9 mouse cellular contexts compared by ENCODE assay signal in genomic region chr11:77872236-77872635, GRCm38 (mm10). TPM values are rescaled to one million over a fixed set of nuclear protein-coding genes. Genes with fewer than 3 reads are reported as not detected.
DNase-seq lines count a peak whose midpoint lies in the region; ATAC-seq and TF ChIP-seq lines count a peak whose summit lies in the region.
"Had no signal": no experiment of that assay in that cellular context is flagged by ENCODE, and none has a peak within 500 bp of the region (broad histone marks: within the 10 kb centered on the region; RNA-seq: fewer than 3 reads in every experiment).

No protein-coding gene starts in this region.

- no peak for TF ChIP-seq CTCF in kidney, adult 2 months (conservative IDR thresholded peaks at IDR 0.05; ENCODE audit: insufficient read depth, insufficient read length, low read depth, low read length)

- no peak for TF ChIP-seq POLR2A in kidney, adult 2 months (IDR thresholded peaks at IDR 0.05; ENCODE audit: low read depth, low read length)

- H3K36me3 ChIP-seq in heart, embryonic 12.5 days = 0 out of 2 replicates have a peak, but pooled peaks cover under 1% of the 10 kb centered on the region
- H3K36me3 ChIP-seq in hindbrain, embryonic 13.5 days = no peaks in the 10 kb centered on the region
- H3K36me3 ChIP-seq in midbrain, embryonic 12.5 days = no peaks in the 10 kb centered on the region
- H3K36me3 ChIP-seq in kidney, adult 2 months (ENCODE audit: control insufficient read depth, insufficient read depth, low read length) = no peaks in the 10 kb centered on the region

- no peak for DNase-seq in heart, postnatal 25 days (ENCODE audit: low spot score)
- DNase-seq in cerebellum, adult 8-10 months = peak; percentile 80
- no peak for DNase-seq in spleen, adult 18-20 months
- DNase-seq in kidney, postnatal 36 days = no peak
- DNase-seq in kidney, adult 2 months = no peak

- peak overlapping the region; percentile 56; the same call in 1 of the 2 replicates for H3K9ac ChIP-seq in heart, embryonic 12.5 days
- H3K9ac ChIP-seq in hindbrain, embryonic 13.5 days = peak overlapping the region; percentile 35; the same call in 1 of the 2 replicates
- no peak overlapping the region for H3K9ac ChIP-seq in midbrain, embryonic 12.5 days (replicated peaks)

- H3K4me2 ChIP-seq in heart, embryonic 12.5 days = peak overlapping the region; percentile 61
- H3K4me2 ChIP-seq in hindbrain, embryonic 13.5 days = peak overlapping the region; percentile 40
- H3K4me2 ChIP-seq in midbrain, embryonic 12.5 days (replicated peaks) = peak overlapping the region; percentile 24

- ATAC-seq in heart, embryonic 12.5 days (ENCODE audit: insufficient number of reproducible peaks, low FRiP score) = no peak
- ATAC-seq in hindbrain, embryonic 13.5 days (ENCODE audit: low FRiP score) = peak; percentile 22; the same call in 1 of the 2 replicates
- no peak for ATAC-seq in midbrain, embryonic 12.5 days (ENCODE audit: low FRiP score, low read depth)

- intact Hi-C loops in heart, postnatal 25 days (cut with DNase I) = no loop called here

- H3K4me1 ChIP-seq in heart, embryonic 12.5 days (replicated peaks) = peaks cover 60% of the 10 kb centered on the region
- peaks cover 78% of the 10 kb centered on the region for H3K4me1 ChIP-seq in hindbrain, embryonic 13.5 days (replicated peaks)
- H3K4me1 ChIP-seq in midbrain, embryonic 12.5 days = peaks cover 68% of the 10 kb centered on the region
- peaks cover 8% of the 10 kb centered on the region; the same call in 1 of the 2 replicates for H3K4me1 ChIP-seq in kidney, adult 2 months (ENCODE audit: control insufficient read depth, insufficient read depth, low read length)

- no peaks in the 10 kb centered on the region for H3K27me3 ChIP-seq in heart, embryonic 12.5 days (replicated peaks)
- H3K27me3 ChIP-seq in hindbrain, embryonic 13.5 days = 0 out of 2 replicates have a peak, but pooled peaks cover 17% of the 10 kb centered on the region
- H3K27me3 ChIP-seq in midbrain, embryonic 12.5 days = peaks cover 46% of the 10 kb centered on the region
- H3K27me3 ChIP-seq in kidney, adult 2 months (replicated peaks; ENCODE audit: control insufficient read depth, insufficient read depth, low read length) = no peaks in the 10 kb centered on the region

- peak overlapping the region; percentile 13 for H3K4me3 ChIP-seq in heart, embryonic 12.5 days
- H3K4me3 ChIP-seq in hindbrain, embryonic 13.5 days = no peak overlapping the region
- no peak overlapping the region for H3K4me3 ChIP-seq in midbrain, embryonic 12.5 days
- H3K4me3 ChIP-seq in kidney, adult 2 months (ENCODE audit: insufficient read depth, low read depth, low read length) = no peak overlapping the region

- WGBS in heart, embryonic 12.5 days = 4% methylated on average over 11 of the region's 11 CpGs
- 2% methylated on average over 11 of the region's 11 CpGs for WGBS in hindbrain, embryonic 13.5 days
- 2% methylated on average over 11 of the region's 11 CpGs for WGBS in midbrain, embryonic 12.5 days
- 6% methylated on average over 11 of the region's 11 CpGs for WGBS in kidney, adult 2 months

- H3K27ac ChIP-seq in heart, embryonic 12.5 days (ENCODE audit: poor library complexity, severe bottlenecking) = 0 out of 2 replicates have a peak overlapping the region, but pooled peaks have one; percentile 6
- peak overlapping the region; percentile 83 for H3K27ac ChIP-seq in hindbrain, embryonic 13.5 days
- peak overlapping the region; percentile 7 for H3K27ac ChIP-seq in midbrain, embryonic 12.5 days (replicated peaks)
- H3K27ac ChIP-seq in kidney, adult 2 months (ENCODE audit: insufficient read depth, low read depth, low read length) = no peak overlapping the region

- H3K9me3 ChIP-seq in heart, embryonic 12.5 days (replicated peaks) = no peaks in the 10 kb centered on the region
- H3K9me3 ChIP-seq in hindbrain, embryonic 13.5 days = no peaks in the 10 kb centered on the region
- H3K9me3 ChIP-seq in midbrain, embryonic 12.5 days = no peaks in the 10 kb centered on the region

RNA-seq across cellular contexts. Expression of gene Pipox, which starts 21.7 kb away (rescaled TPM):
- polyA plus RNA-seq in heart, embryonic 12.5 days (2016; fragmentation: Nextera tagmentation; extraction: Ambion mirVana) = 2.3 and 3.1 TPM in 2 replicates
- total RNA-seq in heart, postnatal 25 days (2021) = 1 to 10 TPM in 1 of 2 experiments, under 1 TPM in 1; 0.52 to 1.3 TPM
- 4.2 and 6.6 TPM in 2 replicates for polyA plus RNA-seq in hindbrain, embryonic 13.5 days (2015; fragmentation: Nextera tagmentation; extraction: Ambion mirVana)
- polyA plus RNA-seq in midbrain, embryonic 12.5 days (2016; fragmentation: Nextera tagmentation; extraction: Ambion mirVana) = 12.0 and 14.4 TPM in 2 replicates
- polyA plus RNA-seq in kidney, adult 2 months (2012; rRNA removed) = 239 and 257 TPM in 2 replicates
- total RNA-seq: neutrophil, adult 5-6 weeks had no signal

RNA-seq across cellular contexts. Expression of gene Sez6, which starts 58.4 kb away (rescaled TPM):
- polyA plus RNA-seq in heart, embryonic 12.5 days (2016; fragmentation: Nextera tagmentation; extraction: Ambion mirVana) = 0.18 TPM in 1 of 2 replicates, not detected in the other
- total RNA-seq in heart, postnatal 25 days (2021) = under 1 TPM; 0.21 to 0.22 TPM
- polyA plus RNA-seq in hindbrain, embryonic 13.5 days (2015; fragmentation: Nextera tagmentation; extraction: Ambion mirVana) = 112 and 121 TPM in 2 replicates
- polyA plus RNA-seq in midbrain, embryonic 12.5 days (2016; fragmentation: Nextera tagmentation; extraction: Ambion mirVana) = 39.5 and 40.3 TPM in 2 replicates
- 0.12 and 0.27 TPM in 2 replicates for polyA plus RNA-seq in kidney, adult 2 months (2012; rRNA removed)
- total RNA-seq: neutrophil, adult 5-6 weeks had no signal

Comparison
In these comparisons a context has a peak if more than half of its experiments do, and no peak if none do; other contexts are left out.
1. RNA of gene Pipox, which starts 21.7 kb away (polyA plus RNA-seq): 239 to 257 TPM in kidney, adult 2 months; 12.0 to 14.4 TPM in midbrain, embryonic 12.5 days, 4.2 to 6.6 TPM in hindbrain, embryonic 13.5 days and 2.3 to 3.1 TPM in heart, embryonic 12.5 days; every median in the first group is over 10 times any median in the second.
2. RNA of gene Sez6, which starts 58.4 kb away (polyA plus RNA-seq): 112 to 121 TPM in hindbrain, embryonic 13.5 days and 39.5 to 40.3 TPM in midbrain, embryonic 12.5 days; 0.12 to 0.27 TPM in kidney, adult 2 months and 0.18 TPM in heart, embryonic 12.5 days; every median in the first group is over 10 times any median in the second.
3. Peak in every context shown above with its lines, with median percentiles within 50 percentile points of each other: H3K4me2 ChIP-seq.